Mouse (Mus musculus) megakaryocyte-erythroid progenitor cell, adult 5-6 weeks (primary cell): ENCODE measurements around the gene Hcrtr1. TPM values are rescaled to one million over a fixed set of nuclear protein-coding genes. Genes with fewer than 3 reads are reported as not detected.

Experiments used
- ATAC-seq: replicated peaks from 2 replicates; pipeline ENCODE4 v1.8.0; 2016; ENCODE audit warnings: mild to moderate bottlenecking, inconsistent platforms; ENCODE audit not compliant: severe bottlenecking, poor library complexity, low FRiP score, low TSS enrichment
- total RNA-seq, 2 experiments: library from RNA; stranded (forward) in 1 of 2; stranded (reverse) in 1 of 2; fragments of 200-1000, 215-1000 nt in 1 of 2; fragments of >200 nt in 1 of 2; fragmentation: Nextera tagmentation in 1 of 2; gene quantifications; 2 replicates each; pipeline ENCODE4 v1.2.3; 2014 to 2017

Gene Hcrtr1
- total RNA-seq (2014; fragmentation: Nextera tagmentation) (not detected in 2 replicates), total RNA-seq (2017) (not detected in 2 replicates)

- ATAC-seq, result no peak
Observed at GRCm38 (mm10) chr4:130139214-130139492, at the start of gene Hcrtr1. Gene Hcrtr1, minus strand, starts transcription at chr4:130139359.

DNA sequence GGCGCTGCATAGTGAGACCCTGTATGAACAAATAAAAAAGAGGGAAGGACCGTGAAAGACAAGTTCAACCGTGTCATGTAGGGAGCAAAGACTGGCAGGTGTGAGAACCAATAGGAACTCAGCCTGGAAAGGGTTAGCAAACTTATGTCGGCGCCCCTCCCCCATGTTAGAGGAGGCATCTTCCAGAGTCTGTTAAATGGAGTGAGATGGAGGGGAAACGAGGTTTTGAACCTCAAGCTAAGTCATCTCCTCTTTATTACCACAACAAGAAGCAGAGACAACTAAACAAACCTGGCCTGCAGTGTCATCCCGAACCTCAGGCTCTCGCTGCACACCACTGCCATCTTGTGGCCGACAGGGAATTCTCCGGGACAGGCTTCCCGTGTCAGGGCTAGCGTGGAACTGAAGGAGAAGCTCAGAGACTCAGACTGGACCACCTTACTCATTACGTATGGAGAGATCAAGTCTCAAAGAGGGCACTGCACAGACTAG, 49.7 kb upstream of the Hcrtr1 start:
- ATAC-seq, result peak; percentile 91

- ATAC-seq, result no peak
Observed at GRCm38 (mm10) chr4:130186891-130187290, 47.7 kb upstream of the Hcrtr1 start.

DNA sequence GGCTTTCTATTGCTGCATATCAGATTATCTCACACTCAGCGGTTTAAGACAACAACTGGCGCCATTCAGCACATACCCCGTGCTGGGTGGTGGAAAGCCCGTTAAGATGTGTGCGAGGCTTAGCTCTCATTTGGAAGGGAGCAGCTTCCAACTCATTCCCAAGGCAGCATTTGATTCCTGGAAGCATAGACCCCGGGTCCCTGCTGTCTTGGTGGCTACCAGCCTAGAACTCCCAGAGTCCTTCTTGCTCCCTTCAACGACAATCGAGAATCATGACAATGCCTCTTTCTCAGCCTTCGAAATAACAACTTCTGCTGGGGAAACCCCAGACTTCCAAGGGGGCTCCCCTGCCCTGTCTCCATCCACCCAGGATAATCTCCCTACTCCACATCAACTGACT, 47.3 kb upstream of the Hcrtr1 start:
- no peak for ATAC-seq

- no peak for ATAC-seq
Observed at GRCm38 (mm10) chr4:130183879-130184278, 44.7 kb upstream of the Hcrtr1 start.

GRCm38 (mm10) chr4:130183023-130183422, 43.9 kb upstream of the Hcrtr1 start:
- no peak for ATAC-seq

- no peak for ATAC-seq
Observed at GRCm38 (mm10) chr4:130181886-130182285, 42.7 kb upstream of the Hcrtr1 start.

- ATAC-seq, result no peak
Observed at GRCm38 (mm10) chr4:130180909-130181602, 41.9 kb upstream of the Hcrtr1 start.

GRCm38 (mm10) chr4:130179876-130180275, 40.7 kb upstream of the Hcrtr1 start:
- no peak for ATAC-seq

- no peak for ATAC-seq
Observed at GRCm38 (mm10) chr4:130177536-130177935, 38.4 kb upstream of the Hcrtr1 start.

GRCm38 (mm10) chr4:130177087-130177486, 37.9 kb upstream of the Hcrtr1 start:
- ATAC-seq, result no peak

GRCm38 (mm10) chr4:130176156-130176720, 37.1 kb upstream of the Hcrtr1 start:
- no peak for ATAC-seq

DNA sequence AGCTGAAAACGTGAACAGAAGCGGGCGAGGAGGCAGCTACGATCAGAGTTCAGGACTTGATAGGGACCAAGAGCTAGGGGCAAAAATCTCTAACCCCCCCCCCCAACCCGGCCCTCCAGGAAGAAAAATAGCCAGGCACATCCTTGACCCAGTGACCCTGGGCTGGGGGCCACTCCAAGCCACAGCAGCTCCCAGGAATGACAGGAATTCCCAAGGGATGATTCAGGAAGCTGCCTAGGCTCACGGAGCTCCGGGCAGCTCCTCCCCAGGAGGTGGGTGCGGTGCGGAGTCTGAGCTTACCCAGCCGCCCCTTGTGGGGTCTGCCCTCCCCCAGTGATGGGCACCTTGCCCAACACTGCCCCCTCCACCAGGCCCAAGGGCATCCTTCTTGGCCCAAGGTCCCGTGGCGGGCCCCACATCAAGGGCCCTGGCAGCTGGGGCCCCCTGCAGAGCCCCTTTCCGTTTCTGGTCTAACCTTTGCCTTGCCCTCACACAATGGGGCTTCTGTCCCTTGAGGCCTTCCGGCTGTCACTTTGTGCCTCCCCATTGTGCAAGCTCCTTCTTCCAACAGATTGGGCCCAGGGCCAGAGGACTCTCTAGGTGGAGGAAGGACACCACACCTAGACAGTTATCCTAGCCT, 36.0 kb upstream of the Hcrtr1 start, which contains the start of gene Tinagl1:
Gene Tinagl1, minus strand, starts transcription at position 51 of the 640 bp plus-strand sequence.
- no peak for ATAC-seq

DNA sequence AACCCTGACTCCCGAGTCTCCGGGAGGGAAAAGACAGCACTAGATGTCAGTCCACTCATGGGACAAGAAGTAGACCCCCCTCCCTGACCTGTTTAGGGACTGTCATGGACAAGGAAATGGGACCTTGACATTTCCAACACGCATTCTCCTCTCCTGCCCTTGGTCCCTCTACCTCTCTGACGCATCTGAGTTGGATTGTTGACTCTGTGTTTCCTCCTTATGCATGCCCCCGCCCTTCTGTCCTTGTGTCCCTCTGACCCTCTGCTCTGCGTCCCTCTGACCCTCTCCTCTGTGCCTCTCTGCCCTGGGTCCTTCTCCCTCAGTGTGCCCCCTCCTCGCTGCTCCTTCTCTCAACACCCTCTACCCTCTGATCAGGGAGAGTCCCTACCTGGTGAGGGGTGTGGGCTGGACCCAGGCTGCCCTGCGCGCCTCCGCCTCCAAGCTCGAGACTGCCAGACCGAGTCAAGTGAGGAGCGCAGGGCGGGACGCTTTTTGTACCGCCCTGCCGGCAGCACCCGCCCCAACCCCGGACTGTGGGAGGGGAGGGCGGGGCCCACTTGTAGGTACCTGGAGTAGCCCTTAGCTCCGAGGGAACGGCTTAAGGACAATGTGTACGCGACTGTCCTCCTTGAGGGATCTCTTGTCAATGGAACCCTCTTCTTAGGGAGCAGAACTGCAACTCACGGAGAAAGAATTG, 35.3 kb upstream of the Hcrtr1 start:
- ATAC-seq, result peak; percentile 78

DNA sequence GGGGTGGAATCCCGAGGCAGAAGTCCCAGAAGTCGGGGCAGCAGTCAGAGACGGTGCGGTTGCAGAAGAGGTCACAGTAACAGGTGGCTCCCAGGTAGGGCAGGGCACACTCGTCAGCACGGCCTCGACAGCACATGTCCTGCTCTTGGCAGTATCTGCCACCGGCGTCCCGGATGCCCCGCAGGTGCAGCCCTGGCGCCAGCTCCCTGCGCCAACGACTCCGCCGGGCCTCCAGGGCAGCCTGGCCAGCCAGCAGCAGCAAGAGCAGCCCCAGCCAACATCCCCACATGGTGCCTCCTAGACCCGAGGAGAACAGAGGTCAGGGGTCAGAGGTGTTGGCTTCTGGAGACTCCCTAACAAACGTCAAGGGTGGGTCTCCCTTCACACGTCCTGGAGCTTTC, 34.8 kb upstream of the Hcrtr1 start:
- no peak for ATAC-seq

DNA sequence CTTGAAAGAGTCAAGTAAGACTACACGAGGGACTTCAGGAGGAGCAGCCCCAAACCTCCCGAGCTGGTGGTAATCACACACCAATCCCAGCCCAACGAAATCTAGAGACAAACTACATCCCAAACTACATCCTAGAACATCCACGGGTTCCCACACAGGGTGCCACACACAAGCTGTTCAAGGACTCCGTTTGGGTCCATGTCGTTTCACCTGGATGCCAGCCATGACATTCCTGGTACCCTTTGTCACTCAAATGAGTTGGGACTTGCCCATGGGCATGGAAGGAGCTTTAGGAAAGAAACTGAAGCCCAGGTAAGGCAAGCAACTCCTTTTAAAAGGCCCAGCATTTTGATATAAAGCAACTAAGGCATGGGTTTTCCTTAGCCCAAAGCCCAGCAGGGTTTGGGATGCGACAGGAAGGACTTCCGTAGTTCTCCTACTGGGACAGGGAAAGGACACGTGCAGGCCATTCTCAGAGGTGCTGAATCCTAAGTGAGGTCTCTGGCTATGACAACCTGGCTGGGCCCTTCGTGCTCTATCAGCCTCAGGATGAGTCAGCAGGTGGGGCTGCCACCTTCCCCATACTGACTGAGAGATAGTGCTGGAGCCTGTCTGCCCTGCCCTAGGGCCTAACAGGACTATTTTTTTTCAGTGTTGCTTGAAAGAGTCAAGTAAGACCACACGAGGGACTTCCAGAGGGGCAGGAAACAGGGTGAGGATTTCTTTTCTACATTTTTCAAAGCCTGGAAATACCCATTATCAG, 34.1 kb upstream of the Hcrtr1 start:
- peak; percentile 73 for ATAC-seq

- no peak for ATAC-seq
Observed at GRCm38 (mm10) chr4:130171951-130172765, 33.0 kb upstream of the Hcrtr1 start.

- no peak for ATAC-seq
Observed at GRCm38 (mm10) chr4:130170362-130170761, 31.2 kb upstream of the Hcrtr1 start.
